Mouse (Mus musculus) urinary bladder, adult 2 months (tissue): ENCODE data around the gene Serp1. TPM values are rescaled to one million over a fixed set of nuclear protein-coding genes. Genes with fewer than 3 reads are reported as not detected.

Source experiments
- DNase-seq: peaks from one replicate; pipeline ENCODE4 v3.0.0; 2022; ENCODE audit warnings: low spot score
- polyA plus RNA-seq: library from polyadenylated mRNA; depleted of rRNA; stranded (reverse); fragments of >200 nt; gene quantifications from 2 replicates; pipeline ENCODE4 v1.2.3, GENCODE M21; 2012; rRNA removed

Serp1 gene
- polyA plus RNA-seq: 51.8 and 56.1 TPM in 2 replicates

GRCm38 (mm10) chr3:58525652-58526407 is at the start of gene Serp1, which contains the start of gene Eif2a:
Gene Serp1 (minus strand): TSS chr3:58525892.
Gene Eif2a (plus strand): TSS chr3:58525821.
- peak; percentile 97 for DNase-seq

DNA sequence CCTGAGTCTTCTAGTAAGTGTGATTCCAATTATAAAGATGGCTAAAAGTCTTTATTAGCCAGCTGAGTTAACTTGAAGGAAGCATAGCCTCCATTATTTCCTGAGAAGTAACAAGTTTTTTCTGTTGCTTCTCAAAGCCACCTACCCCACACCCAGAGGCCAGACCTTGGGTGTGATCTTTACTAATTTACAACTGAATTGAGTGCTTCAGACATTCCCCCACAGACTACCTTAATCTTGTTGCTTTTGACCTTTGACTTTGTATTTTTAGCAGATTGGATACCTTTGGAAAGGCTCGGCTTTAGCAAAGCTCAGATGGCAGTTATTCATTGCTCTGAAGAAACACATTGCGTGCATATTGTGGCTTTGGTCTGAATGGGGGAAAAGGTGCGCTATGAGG is 45.1 kb upstream of the Serp1 start:
- DNase-seq: no peak

GRCm38 (mm10) chr3:58561437-58561836 is 35.7 kb upstream of the Serp1 start:
- no peak for DNase-seq

DNA sequence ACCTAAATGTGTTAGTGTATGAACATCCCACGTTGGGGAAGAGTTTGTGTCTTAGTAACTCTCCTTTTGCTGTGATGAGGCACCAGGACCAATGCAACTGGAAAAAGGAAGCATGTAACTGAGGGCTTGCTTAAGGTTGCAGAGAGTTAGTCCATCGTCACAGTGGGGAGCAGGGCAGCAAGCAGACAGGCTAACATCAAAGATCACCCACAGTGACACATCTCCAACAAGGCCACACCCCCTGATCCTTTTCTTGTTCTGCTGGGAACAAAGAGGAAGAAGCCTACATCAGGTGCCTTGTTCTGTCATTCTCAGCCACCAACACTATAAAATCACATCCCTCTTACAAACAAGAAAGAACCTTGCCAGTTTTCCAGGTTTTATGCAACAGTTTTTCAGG is 34.2 kb upstream of the Serp1 start:
- DNase-seq: no peak

- DNase-seq: no peak
These were observed 31.0 kb upstream of the Serp1 start for GRCm38 (mm10) chr3:58556649-58557048.

- DNase-seq: no peak
These were observed 26.5 kb upstream of the Serp1 start for GRCm38 (mm10) chr3:58552001-58552811.

GRCm38 (mm10) chr3:58536573-58536972 is 10.9 kb upstream of the Serp1 start:
- no peak for DNase-seq

DNA sequence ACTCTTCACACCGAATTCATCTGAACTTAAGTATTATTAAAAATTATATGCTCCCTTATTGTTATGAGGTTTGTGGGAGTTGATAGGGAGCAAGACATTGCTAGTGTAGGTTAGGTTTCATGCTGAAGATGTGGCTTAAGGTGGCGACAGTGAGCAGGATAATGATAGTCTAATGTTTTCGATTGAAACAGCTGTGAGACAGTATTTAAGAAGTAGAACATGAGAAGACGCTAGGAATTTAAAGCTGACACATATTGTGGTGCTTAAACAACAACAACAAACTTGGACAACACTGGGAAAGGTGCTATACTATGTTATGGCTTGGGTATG is 681 bp upstream of the Serp1 start:
- no peak for DNase-seq

- no peak for DNase-seq
These were observed 526 bp downstream of the Serp1 start for GRCm38 (mm10) chr3:58525166-58525565.

GRCm38 (mm10) chr3:58524246-58524645 is 1.4 kb downstream of the Serp1 start:
- no peak for DNase-seq

DNA sequence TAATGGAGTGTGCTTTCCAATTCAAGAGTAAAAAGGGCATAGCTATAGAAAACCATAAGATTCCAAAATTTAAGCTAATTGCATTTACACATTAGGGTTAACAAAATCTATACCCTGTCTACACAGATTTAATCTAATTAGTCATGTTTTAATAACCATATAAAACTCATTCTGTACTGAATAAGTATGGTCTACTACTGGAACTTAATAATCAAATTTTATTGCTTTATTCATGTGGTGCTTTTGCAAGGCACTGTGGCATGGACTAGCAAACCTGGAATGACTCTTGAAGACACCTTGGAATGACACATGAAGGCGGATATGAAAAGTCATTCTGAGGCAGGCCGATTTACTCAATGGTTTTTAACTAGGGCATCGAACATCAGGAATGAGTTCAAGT is 2.3 kb downstream of the Serp1 start:
- DNase-seq: no peak

GRCm38 (mm10) chr3:58521361-58521760 is 4.3 kb downstream of the Serp1 start:
- DNase-seq: no peak

GRCm38 (mm10) chr3:58520286-58520685 is 5.4 kb downstream of the Serp1 start:
- DNase-seq: no peak

GRCm38 (mm10) chr3:58519536-58519935 is 6.2 kb downstream of the Serp1 start:
- DNase-seq: no peak

GRCm38 (mm10) chr3:58518962-58519361 is 6.7 kb downstream of the Serp1 start:
- no peak for DNase-seq

GRCm38 (mm10) chr3:58517800-58518199 is 7.9 kb downstream of the Serp1 start:
- DNase-seq: no peak

GRCm38 (mm10) chr3:58517258-58517657 is 8.4 kb downstream of the Serp1 start:
- no peak for DNase-seq

DNA sequence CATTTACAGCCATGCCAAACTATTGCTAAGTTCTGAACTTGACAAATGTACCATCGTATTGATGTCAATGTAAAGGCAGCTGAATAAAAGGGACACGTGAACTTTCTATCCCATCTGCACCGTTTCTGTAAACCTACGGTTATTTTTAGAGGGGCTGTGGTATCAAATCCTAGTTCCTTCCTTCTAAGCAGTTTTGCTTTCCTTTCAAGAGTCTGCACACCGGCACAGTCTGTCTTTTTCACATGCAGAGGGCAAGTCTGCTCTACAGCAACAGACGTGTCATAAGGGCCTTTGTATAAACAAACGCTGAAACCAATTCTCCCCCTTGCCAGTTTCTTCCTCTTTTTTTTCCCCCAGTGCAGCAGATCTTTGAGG is 9.1 kb downstream of the Serp1 start:
- DNase-seq: no peak

GRCm38 (mm10) chr3:58515947-58516601 is 9.6 kb downstream of the Serp1 start:
- DNase-seq: no peak

- DNase-seq: no peak
These were observed 12.2 kb downstream of the Serp1 start for GRCm38 (mm10) chr3:58513483-58513882.

DNA sequence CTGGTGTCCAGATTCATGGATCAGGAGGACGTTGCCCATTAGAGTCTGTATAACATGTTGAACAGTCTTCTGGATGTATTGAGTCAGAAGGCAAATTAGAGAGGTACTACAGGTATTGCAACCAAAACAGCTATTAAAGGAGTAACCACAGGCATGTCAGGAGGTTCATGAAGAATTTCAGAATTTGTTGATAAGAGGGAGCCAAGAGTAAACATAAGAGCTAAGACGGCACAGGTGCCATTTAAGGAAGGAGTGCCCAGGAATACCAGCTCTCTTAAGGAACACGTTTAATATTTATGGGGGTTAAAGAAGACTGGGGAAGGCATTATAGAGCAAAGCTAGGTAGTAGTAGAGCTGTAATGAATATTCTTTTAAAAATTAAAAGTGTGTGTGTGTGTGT is 13.0 kb downstream of the Serp1 start:
- no peak for DNase-seq

- no peak for DNase-seq
These were observed 14.1 kb downstream of the Serp1 start for GRCm38 (mm10) chr3:58511581-58511980.
